Mouse (Mus musculus) retina, postnatal 1 day (tissue): ENCODE measurements at regions not wholly inside any gene's neighbourhood (a gene's known extent, or its start where the extent isn't known, plus 50 kb on each side); places are given as distances from the start of the nearest gene placed in this dataset.
A peak's percentile ranks its signal among the peaks of the same experiment; 100 is the strongest.
"Not testable (repeated sequence)": the region's sequence is repeated elsewhere in the genome, so short reads cannot be mapped to it uniquely, and the experiment has no call there.

Source experiments
- DNase-seq: peaks from one replicate; pipeline ENCODE4 v3.0.0-alpha.2; 2012

- peak; percentile 94 for DNase-seq
These were observed 253.4 kb upstream of the Kcnj3 start for GRCm38 (mm10) chr2:55182416-55182815.

GRCm38 (mm10) chr2:55206891-55207290 lies 228.9 kb upstream of the Kcnj3 start:
- no peak for DNase-seq

- no peak for DNase-seq
These were observed 227.2 kb upstream of the Kcnj3 start for GRCm38 (mm10) chr2:55208620-55209019.

- DNase-seq: no peak
These were observed 225.9 kb upstream of the Kcnj3 start for GRCm38 (mm10) chr2:55209848-55210390.

GRCm38 (mm10) chr2:55211281-55211680 lies 224.5 kb upstream of the Kcnj3 start:
- no peak for DNase-seq

GRCm38 (mm10) chr2:55222046-55222445 lies 213.7 kb upstream of the Kcnj3 start:
- DNase-seq: no peak

GRCm38 (mm10) chr2:55222741-55223140 lies 213.0 kb upstream of the Kcnj3 start:
- not testable (repeated sequence) for DNase-seq

- DNase-seq: no peak
These were observed 207.5 kb upstream of the Kcnj3 start for GRCm38 (mm10) chr2:55228131-55228797.

- peak; percentile 22 for DNase-seq
These were observed 203.9 kb upstream of the Kcnj3 start for GRCm38 (mm10) chr2:55231841-55232240.

- no peak for DNase-seq
These were observed 182.6 kb upstream of the Kcnj3 start for GRCm38 (mm10) chr2:55253134-55253533.

- no peak for DNase-seq
These were observed 173.0 kb upstream of the Kcnj3 start for GRCm38 (mm10) chr2:55262721-55263278.

GRCm38 (mm10) chr2:55263847-55264449 lies 171.8 kb upstream of the Kcnj3 start:
- no peak for DNase-seq

GRCm38 (mm10) chr2:55306387-55306786 lies 129.4 kb upstream of the Kcnj3 start:
- peak; percentile 17 for DNase-seq

GRCm38 (mm10) chr2:55315627-55316026 lies 120.1 kb upstream of the Kcnj3 start:
- no peak for DNase-seq

GRCm38 (mm10) chr2:55354061-55354460 lies 81.7 kb upstream of the Kcnj3 start:
- DNase-seq: not testable (repeated sequence)
